Mouse (Mus musculus) E14TG2a.4 (cell line): ENCODE results near the gene Hspa8.
"Not testable (repeated sequence)": the region's sequence is repeated elsewhere in the genome, so short reads cannot be mapped to it uniquely, and the experiment has no call there.

ENCODE experiments used
- H3K27me3 ChIP-seq: 2 replicates; pipeline ENCODE4 v1.6.1; 2014; ENCODE audit warnings: low read length, control low read depth; ENCODE audit not compliant: insufficient read depth
- H3K36me3 ChIP-seq: 2 replicates; pipeline ENCODE4 v1.6.1; 2014; ENCODE audit warnings: low read length, control low read depth; ENCODE audit not compliant: insufficient read depth
- H3K4me1 ChIP-seq: replicated peaks from 2 replicates; pipeline ENCODE4 v1.6.1; 2014; ENCODE audit warnings: low read depth, low read length, control low read depth
- H3K4me3 ChIP-seq: replicated peaks from 2 replicates; pipeline ENCODE4 v1.5.1; 2014; ENCODE audit warnings: mild to moderate bottlenecking, low read length
- H3K9me3 ChIP-seq: 2 replicates; pipeline ENCODE4 v1.6.1; 2014; ENCODE audit warnings: low read length, control low read depth
- CTCF ChIP-seq: conservative IDR thresholded peaks from 2 replicates; pipeline ENCODE4 v1.5.1; 2014; ENCODE audit warnings: low read length
- NANOG ChIP-seq: IDR thresholded peaks from 2 replicates; pipeline ENCODE4 v1.6.1; 2014; ENCODE audit warnings: borderline replicate concordance, low read length, mixed read lengths
- POU5F1 ChIP-seq: IDR thresholded peaks from 2 replicates; pipeline ENCODE4 v1.6.1; 2014; ENCODE audit warnings: low read length, borderline replicate concordance

Hspa8 gene

DNA sequence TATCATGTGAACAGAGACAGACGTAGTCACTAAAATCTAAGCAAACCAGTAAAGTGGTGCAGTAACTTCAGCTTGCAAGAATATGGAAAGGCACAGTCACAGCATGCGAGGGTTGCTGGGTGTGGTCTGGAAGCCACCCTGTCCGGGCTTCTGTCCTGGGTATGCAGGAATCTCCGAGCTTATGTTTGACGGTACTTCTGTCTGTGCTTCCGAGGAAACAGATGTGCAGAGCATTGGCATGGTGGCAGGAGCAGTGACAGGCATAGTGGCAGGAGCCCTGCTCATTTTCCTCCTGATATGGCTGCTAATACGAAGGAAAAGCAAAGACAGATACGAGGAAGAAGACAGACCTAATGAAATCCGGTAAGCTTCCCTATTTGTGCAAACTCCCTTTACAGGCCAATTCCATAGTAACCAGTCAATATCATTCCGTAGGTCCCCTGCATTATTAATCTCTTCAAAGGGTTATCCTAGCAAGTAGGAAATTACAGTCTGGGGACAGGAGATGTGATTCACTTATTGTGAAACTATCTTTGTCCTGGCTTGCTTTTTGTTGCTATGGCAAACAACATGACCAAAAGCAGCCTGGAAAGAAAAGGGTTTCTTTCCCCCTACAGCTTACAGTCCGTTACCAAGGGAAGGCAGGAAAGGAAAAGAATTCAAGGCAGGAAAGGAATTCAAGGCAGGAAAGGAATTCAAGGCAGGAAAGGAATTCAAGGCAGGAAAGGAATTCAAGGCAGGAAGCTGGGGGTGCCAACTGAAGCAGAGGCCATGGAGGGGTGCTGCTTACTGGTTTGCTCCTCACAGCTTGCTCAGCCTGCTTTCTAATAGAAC lies 19.7 kb upstream of the Hspa8 start:
- TF ChIP-seq POU5F1: no peak
- TF ChIP-seq NANOG: no peak
- no peak for TF ChIP-seq CTCF
- H3K4me3 ChIP-seq: peak overlapping the region; percentile 74
- H3K27me3 ChIP-seq: no peaks in the 10 kb centered on the region
- no peaks in the 10 kb centered on the region; the same call in 1 of the 2 replicates for H3K36me3 ChIP-seq
- peaks cover 73% of the 10 kb centered on the region for H3K4me1 ChIP-seq
- H3K9me3 ChIP-seq: peaks cover under 1% of the 10 kb centered on the region; the same call in 1 of the 2 replicates

GRCm38 (mm10) chr9:40781726-40782581 lies 18.8 kb upstream of the Hspa8 start:
- no peaks in the 10 kb centered on the region; the same call in 1 of the 2 replicates for H3K36me3 ChIP-seq
- TF ChIP-seq POU5F1 (no peak), NANOG (peak; percentile 64; the same call in 1 of the 2 replicates), CTCF (no peak)
- H3K9me3 ChIP-seq: no peaks in the 10 kb centered on the region
- H3K4me3 ChIP-seq: peak overlapping the region; percentile 74
- H3K27me3 ChIP-seq: no peaks in the 10 kb centered on the region
- H3K4me1 ChIP-seq: peaks cover 78% of the 10 kb centered on the region

- H3K27me3 ChIP-seq: no peaks in the 10 kb centered on the region
- H3K9me3 ChIP-seq: no peaks in the 10 kb centered on the region
- peak overlapping the region; percentile 74 for H3K4me3 ChIP-seq
- H3K4me1 ChIP-seq: peaks cover 75% of the 10 kb centered on the region
- TF ChIP-seq POU5F1: no peak
- TF ChIP-seq NANOG: peak; percentile 56; the same call in 1 of the 2 replicates
- TF ChIP-seq CTCF: no peak
- no peaks in the 10 kb centered on the region for H3K36me3 ChIP-seq
Observed at GRCm38 (mm10) chr9:40783641-40784373, 17.0 kb upstream of the Hspa8 start.

GRCm38 (mm10) chr9:40784374-40784967 lies 16.3 kb upstream of the Hspa8 start:
- H3K4me3 ChIP-seq: peak overlapping the region; percentile 74
- H3K27me3 ChIP-seq: no peaks in the 10 kb centered on the region
- TF ChIP-seq NANOG (no peak), CTCF (no peak), POU5F1 (no peak)
- no peaks in the 10 kb centered on the region for H3K36me3 ChIP-seq
- H3K4me1 ChIP-seq: peaks cover 71% of the 10 kb centered on the region
- H3K9me3 ChIP-seq: no peaks in the 10 kb centered on the region

DNA sequence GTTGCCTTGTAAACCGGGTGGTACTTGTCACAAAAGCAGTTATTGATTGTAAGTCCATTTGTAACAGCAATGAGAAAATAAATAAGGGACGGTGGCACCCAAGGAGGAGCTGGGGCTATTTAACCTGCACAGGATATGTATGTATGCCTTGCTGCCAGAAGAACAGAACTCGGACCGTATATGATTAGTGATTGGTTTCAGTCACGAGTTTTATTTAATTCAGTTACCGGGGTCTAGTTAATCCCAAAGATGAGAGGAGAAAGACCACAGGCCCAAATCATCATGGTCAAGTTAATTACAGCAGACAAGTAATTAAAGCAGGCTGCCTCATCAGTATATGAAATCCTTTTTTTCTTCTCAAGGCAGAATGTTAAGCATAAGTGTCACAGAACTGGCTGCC lies 15.3 kb upstream of the Hspa8 start:
- no peaks in the 10 kb centered on the region for H3K9me3 ChIP-seq
- no peak for TF ChIP-seq POU5F1
- TF ChIP-seq NANOG: no peak
- no peak for TF ChIP-seq CTCF
- peak overlapping the region; percentile 74; the same call in 1 of the 2 replicates for H3K4me3 ChIP-seq
- H3K4me1 ChIP-seq: peaks cover 71% of the 10 kb centered on the region
- no peaks in the 10 kb centered on the region for H3K27me3 ChIP-seq
- H3K36me3 ChIP-seq: no peaks in the 10 kb centered on the region

DNA sequence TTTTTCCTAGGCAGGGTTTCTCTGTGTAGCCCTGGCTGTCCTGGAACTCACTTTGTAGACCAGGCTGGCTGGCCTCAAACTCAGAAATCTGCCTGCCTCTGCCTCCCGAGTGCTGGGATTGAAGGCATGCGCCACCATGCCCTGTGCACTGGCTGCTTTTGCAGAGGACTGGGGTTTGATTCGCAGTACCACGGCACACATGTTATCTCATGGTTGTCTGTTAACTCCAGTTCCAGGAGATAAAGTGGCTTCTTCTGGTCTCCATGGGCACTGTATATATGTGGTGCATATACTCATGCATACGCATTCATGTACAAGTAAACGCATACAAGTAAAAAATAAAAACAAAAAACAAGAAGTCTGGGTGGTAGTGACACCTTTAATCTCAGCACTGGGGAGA lies 14.0 kb upstream of the Hspa8 start:
- H3K36me3 ChIP-seq, H3K4me3 ChIP-seq, H3K9me3 ChIP-seq, H3K27me3 ChIP-seq: not testable (repeated sequence)
- H3K4me1 ChIP-seq: peaks cover 68% of the 10 kb centered on the region

DNA sequence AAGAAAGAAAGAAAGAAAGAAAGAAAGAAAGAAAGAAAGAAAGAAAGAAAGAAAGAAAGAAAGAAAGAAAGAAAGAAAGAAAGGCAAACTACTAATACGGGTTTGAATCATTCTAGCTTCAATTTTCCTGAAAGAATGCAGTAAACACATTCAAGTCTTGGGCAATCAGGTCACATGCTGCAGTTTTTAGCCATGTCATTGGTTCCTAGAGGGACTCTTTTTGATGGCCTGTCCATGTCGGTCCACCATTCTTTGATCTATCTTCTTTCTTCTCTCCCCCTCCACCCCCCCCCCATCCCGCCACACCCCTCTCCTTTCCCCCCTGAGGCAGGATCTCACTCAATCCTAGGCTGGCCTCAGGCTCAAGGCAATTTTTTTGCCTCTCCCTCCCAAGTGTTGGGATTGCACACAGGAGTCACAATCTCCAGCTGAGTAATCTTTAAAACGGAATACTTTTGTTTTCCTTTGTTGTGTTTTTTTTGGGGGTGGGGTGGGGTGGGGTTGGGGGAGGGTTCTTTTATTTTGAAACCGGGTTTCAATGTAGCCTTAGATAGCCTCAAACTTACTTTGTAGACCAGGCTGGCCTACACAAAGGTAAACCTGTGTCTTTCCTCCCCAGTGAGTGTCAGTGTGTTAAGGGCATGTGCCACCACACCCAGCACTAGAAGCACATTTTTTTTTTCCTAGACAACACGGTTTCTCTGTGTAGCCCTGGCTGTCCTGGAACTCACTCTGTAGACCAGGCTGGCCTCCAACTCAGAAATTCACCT lies 8.7 kb upstream of the Hspa8 start:
- H3K36me3 ChIP-seq: no peaks in the 10 kb centered on the region
- H3K27me3 ChIP-seq: no peaks in the 10 kb centered on the region
- H3K9me3 ChIP-seq: no peaks in the 10 kb centered on the region
- no peak overlapping the region for H3K4me3 ChIP-seq
- TF ChIP-seq POU5F1 (no peak), CTCF (no peak)
- peaks cover 55% of the 10 kb centered on the region for H3K4me1 ChIP-seq
